Mouse (Mus musculus) left cerebral cortex, postnatal 4 days (tissue): ENCODE measurements around the gene Celf5. TPM values are rescaled to one million over a fixed set of nuclear protein-coding genes. Genes with fewer than 3 reads are reported as not detected.

Source experiments
- microRNA-seq: library from miRNA; unstranded; fragments of <30 nt; microRNA quantifications from one replicate; pipeline ENCODE4 v1.2.0, GENCODE M21; 2022
- total RNA-seq, 2 experiments: library from RNA; stranded (reverse); gene quantifications; 2 replicates each; pipeline ENCODE4 v1.2.3; 2021

Celf5 gene
- total RNA-seq, 2 experiments from 2014 or later: 303 to 316 TPM

Small RNAs within 50 kb of the gene (microRNA-seq; reads per million reads assigned to microRNA genes)
- gene Gm25595 (not detected), gene Mir1191b (not detected)

Other genes starting within 250 kb of the Celf5 start
- gene Zfr2, start 249.6 kb downstream of the Celf5 start, total RNA-seq: 10 to 100 TPM; 65.2 to 66.0 TPM
- 100 to 1,000 TPM; 132 to 140 TPM for gene Matk, start 229.8 kb downstream of the Celf5 start, total RNA-seq
- gene Mrpl54, start 215.8 kb downstream of the Celf5 start, total RNA-seq: 10 to 100 TPM; 41.9 to 50.6 TPM
- gene Apba3, start 215.7 kb downstream of the Celf5 start, total RNA-seq: 10 to 100 TPM; 22.6 to 28.2 TPM
- 1 to 10 TPM; 5.4 to 6.1 TPM for gene Tjp3, start 191.1 kb downstream of the Celf5 start, total RNA-seq
- 100 to 1,000 TPM; 295 to 304 TPM for gene Pip5k1c, start 189.7 kb downstream of the Celf5 start, total RNA-seq
- gene Cactin, start 161.6 kb downstream of the Celf5 start, total RNA-seq: 10 to 100 TPM; 26.5 to 26.9 TPM
- 1 to 10 TPM; 1.6 to 2.0 TPM for gene Tbxa2r, start 154.0 kb downstream of the Celf5 start, total RNA-seq
- under 1 TPM; 0.12 to 0.28 TPM for gene Gipc3, start 139.4 kb downstream of the Celf5 start, total RNA-seq
- 10 to 100 TPM; 23.5 to 26.8 TPM for gene Hmg20b, start 132.2 kb downstream of the Celf5 start, total RNA-seq
- gene Mfsd12, start 125.2 kb downstream of the Celf5 start, total RNA-seq: 10 to 100 TPM; 29.6 to 29.7 TPM
- gene 4930404N11Rik, start 116.9 kb downstream of the Celf5 start, total RNA-seq: 1 to 10 TPM; 1.3 to 1.4 TPM
- gene Fzr1, start 104.2 kb downstream of the Celf5 start, total RNA-seq: 100 to 1,000 TPM; 109 to 112 TPM
- gene Dohh, start 98.3 kb downstream of the Celf5 start, total RNA-seq: 10 to 100 TPM; 58.8 to 61.5 TPM
- 1 to 10 TPM; 3.7 to 4.4 TPM for gene Gm48551, start 98.2 kb downstream of the Celf5 start, total RNA-seq
- 1 to 10 TPM; 2.7 to 5.9 TPM for gene Gm48552, start 93.7 kb downstream of the Celf5 start, total RNA-seq
- 1 to 10 TPM; 1.5 to 2.3 TPM for gene Smim24, start 89.7 kb downstream of the Celf5 start, total RNA-seq
- gene Nfic, start 27.1 kb downstream of the Celf5 start, total RNA-seq: 10 to 100 TPM; 29.5 to 31.1 TPM
- gene Ncln, start 13.7 kb upstream of the Celf5 start, total RNA-seq: 100 to 1,000 TPM; 104 to 105 TPM
- under 1 TPM; 0.14 to 0.66 TPM for gene S1pr4, start 17.4 kb upstream of the Celf5 start, total RNA-seq
- 1 to 10 TPM; 1.1 to 1.6 TPM for gene Gna15, start 41.5 kb upstream of the Celf5 start, total RNA-seq
- 100 to 1,000 TPM; 116 to 117 TPM for gene Gna11, start 62.5 kb upstream of the Celf5 start, total RNA-seq
- 100 to 1,000 TPM; 474 to 479 TPM for gene Aes, start 76.8 kb upstream of the Celf5 start, total RNA-seq
- 10 to 100 TPM; 34.0 to 44.5 TPM for gene Tle2, start 91.9 kb upstream of the Celf5 start, total RNA-seq
- 1 to 10 TPM; 2.2 to 3.2 TPM for gene Tle6, start 118.4 kb upstream of the Celf5 start, total RNA-seq
- 1 to 10 TPM; 2.5 to 2.7 TPM for gene BC025920, start 123.6 kb upstream of the Celf5 start, total RNA-seq
- gene Sirt6, start 145.1 kb upstream of the Celf5 start, total RNA-seq: 10 to 100 TPM; 37.4 to 38.1 TPM
- 10 to 100 TPM; 37.9 to 44.6 TPM for gene Ankrd24, start 145.8 kb upstream of the Celf5 start, total RNA-seq
- gene Gm10778, start 166.3 kb upstream of the Celf5 start, total RNA-seq: 1 to 10 TPM; 5.4 to 5.5 TPM
- gene Zfp433, start 222.1 kb upstream of the Celf5 start, total RNA-seq: 10 to 100 TPM; 10.5 to 13.1 TPM